Mouse (Mus musculus): ENCODE results near the gene Opn3. TPM values are rescaled to one million over a fixed set of nuclear protein-coding genes. Genes with fewer than 3 reads are reported as not detected.

Opn3 gene
- total RNA-seq (2014; rRNA removed; ENCODE audit: low replicate concordance) = 19.4 and 22.0 TPM in 2 replicates
- polyA plus RNA-seq (2015; fragmentation: Nextera tagmentation; extraction: Ambion mirVana) = 6.7 and 7.6 TPM in 2 replicates

GRCm38 (mm10) chr1:175692246-175692996 is at the start of gene Opn3, which contains the start of gene Chml:
Gene Opn3, minus strand, starts transcription at chr1:175692776.
Gene Chml, minus strand, starts transcription at chr1:175692901.
- H3K4me2 ChIP-seq (ENCODE audit: low read depth, low read length) = peak within 1 kb of the TSS; percentile 98
- peak within 1 kb of the TSS; percentile 91 for H3K4me3 ChIP-seq (ENCODE audit: low read depth, low read length)
- H3K9ac ChIP-seq (replicated peaks; ENCODE audit: low read depth, low read length) = peak within 1 kb of the TSS; percentile 87
- peak; percentile 97 for ATAC-seq (ENCODE audit: insufficient read depth, low read depth)
- H3K27me3 ChIP-seq (ENCODE audit: control insufficient read depth, insufficient read depth, low read length) = no peaks in the 10 kb centered on the region
- DNase-seq (ENCODE audit: low spot score) = peak; percentile 99
- WGBS = under 1% methylated on average over 38 of the region's 73 CpGs
- no peaks in the 10 kb centered on the region for H3K9me3 ChIP-seq (replicated peaks; ENCODE audit: control insufficient read depth, low read length)
- peaks cover 8% of the 10 kb centered on the region for H3K36me3 ChIP-seq (replicated peaks; ENCODE audit: control insufficient read depth, insufficient read depth, low read length)
- TF ChIP-seq CTCF (IDR thresholded peaks at IDR 0.05; ENCODE audit: low read depth) (no peak), EP300 (IDR thresholded peaks at IDR 0.05; ENCODE audit: low read depth) (no peak; the same call in 1 of the 2 replicates)
- H3K4me1 ChIP-seq (ENCODE audit: control insufficient read depth, insufficient read depth) = peaks cover 31% of the 10 kb centered on the region
- H3K27ac ChIP-seq (ENCODE audit: low read depth) = peak within 1 kb of the TSS; percentile 93

DNA sequence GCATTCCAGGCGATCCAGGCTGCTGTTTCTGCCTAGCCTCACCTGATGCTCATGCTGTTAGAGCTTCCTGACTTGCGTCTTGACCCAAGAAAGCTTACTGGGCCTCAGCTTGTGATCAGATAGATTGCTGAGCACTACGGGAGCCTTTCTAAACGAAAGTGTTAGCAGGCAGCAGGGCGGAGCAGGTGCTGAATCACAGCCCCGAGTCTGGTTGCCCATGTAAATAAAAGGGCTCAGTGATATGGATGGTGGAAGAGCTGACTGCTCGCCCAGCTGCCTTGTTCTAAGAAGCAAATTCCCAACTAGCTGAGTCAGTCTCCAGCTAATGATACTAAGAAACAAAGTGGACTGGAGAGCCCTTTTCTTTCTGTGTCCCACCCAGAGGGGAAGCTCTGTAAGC is 33.2 kb upstream of the Opn3 start:
- Histone ChIP-seq H3K4me3 (ENCODE audit: low read depth, low read length) (no peak overlapping the region), H3K9me3 (replicated peaks; ENCODE audit: control insufficient read depth, low read length) (no peaks in the 10 kb centered on the region), H3K36me3 (replicated peaks; ENCODE audit: control insufficient read depth, insufficient read depth, low read length) (no peaks in the 10 kb centered on the region), H3K27me3 (ENCODE audit: control insufficient read depth, insufficient read depth, low read length) (no peaks in the 10 kb centered on the region), H3K4me2 (ENCODE audit: low read depth, low read length) (no peak overlapping the region), H3K27ac (ENCODE audit: low read depth) (no peak overlapping the region), H3K4me1 (ENCODE audit: control insufficient read depth, insufficient read depth) (no peaks in the 10 kb centered on the region), H3K9ac (replicated peaks; ENCODE audit: low read depth, low read length) (no peak overlapping the region)
- TF ChIP-seq CTCF (IDR thresholded peaks at IDR 0.05; ENCODE audit: low read depth) = no peak
- no peak for TF ChIP-seq EP300 (IDR thresholded peaks at IDR 0.05; ENCODE audit: low read depth)
- DNase-seq (ENCODE audit: low spot score) = no peak
- no peak for ATAC-seq (ENCODE audit: insufficient read depth, low read depth)
- WGBS = 17% methylated on average over 7 of the region's 7 CpGs

GRCm38 (mm10) chr1:175716832-175717231 is 24.3 kb upstream of the Opn3 start:
- Histone ChIP-seq H3K9me3 (replicated peaks; ENCODE audit: control insufficient read depth, low read length) (no peaks in the 10 kb centered on the region), H3K36me3 (replicated peaks; ENCODE audit: control insufficient read depth, insufficient read depth, low read length) (no peaks in the 10 kb centered on the region), H3K4me3 (ENCODE audit: low read depth, low read length) (no peak overlapping the region), H3K9ac (replicated peaks; ENCODE audit: low read depth, low read length) (no peak overlapping the region), H3K4me2 (ENCODE audit: low read depth, low read length) (no peak overlapping the region), H3K4me1 (ENCODE audit: control insufficient read depth, insufficient read depth) (no peaks in the 10 kb centered on the region), H3K27ac (ENCODE audit: low read depth) (no peak overlapping the region), H3K27me3 (ENCODE audit: control insufficient read depth, insufficient read depth, low read length) (no peaks in the 10 kb centered on the region)
- ATAC-seq (ENCODE audit: insufficient read depth, low read depth) = no peak
- no peak for TF ChIP-seq EP300 (IDR thresholded peaks at IDR 0.05; ENCODE audit: low read depth)
- TF ChIP-seq CTCF (IDR thresholded peaks at IDR 0.05; ENCODE audit: low read depth) = no peak
- DNase-seq (ENCODE audit: low spot score) = no peak
- WGBS = 79% methylated on average over 9 of the region's 9 CpGs

DNA sequence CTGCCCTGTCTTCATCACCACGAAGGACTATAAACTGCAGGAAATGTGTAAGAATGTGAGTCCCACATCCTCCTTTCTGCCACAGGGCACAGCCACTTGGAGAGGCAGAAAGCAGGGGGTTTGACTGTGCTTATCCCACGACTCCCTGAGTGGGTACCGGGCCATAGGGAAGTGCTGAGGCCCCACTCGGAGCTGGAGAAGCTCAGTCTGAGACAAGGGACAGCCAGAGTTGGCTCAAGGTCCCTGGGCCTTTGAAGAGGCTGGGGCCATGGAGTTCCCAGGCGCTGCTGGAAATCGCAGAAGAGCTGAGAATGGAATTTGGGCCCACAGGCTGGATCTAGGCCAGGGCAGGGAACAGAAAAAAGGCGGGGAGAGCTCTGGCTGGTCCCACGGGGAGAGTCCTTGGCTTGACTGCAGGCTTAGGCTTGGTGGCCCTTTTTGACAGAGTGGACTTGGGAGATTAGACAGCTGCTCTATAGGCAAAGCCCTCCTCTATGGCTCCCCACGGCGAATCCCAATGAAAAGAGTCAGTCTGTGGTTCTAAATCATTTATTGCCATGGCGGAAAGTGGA is 19.8 kb upstream of the Opn3 start:
- ATAC-seq (ENCODE audit: insufficient read depth, low read depth) (peak; percentile 44), DNase-seq (ENCODE audit: low spot score) (no peak)
- Histone ChIP-seq H3K9me3 (replicated peaks; ENCODE audit: control insufficient read depth, low read length) (no peaks in the 10 kb centered on the region), H3K9ac (replicated peaks; ENCODE audit: low read depth, low read length) (no peak overlapping the region), H3K4me3 (ENCODE audit: low read depth, low read length) (no peak overlapping the region), H3K27me3 (ENCODE audit: control insufficient read depth, insufficient read depth, low read length) (no peaks in the 10 kb centered on the region), H3K27ac (ENCODE audit: low read depth) (no peak overlapping the region), H3K36me3 (replicated peaks; ENCODE audit: control insufficient read depth, insufficient read depth, low read length) (no peaks in the 10 kb centered on the region), H3K4me1 (ENCODE audit: control insufficient read depth, insufficient read depth) (no peaks in the 10 kb centered on the region), H3K4me2 (ENCODE audit: low read depth, low read length) (no peak overlapping the region)
- WGBS = 51% methylated on average over 11 of the region's 11 CpGs
- TF ChIP-seq EP300 (IDR thresholded peaks at IDR 0.05; ENCODE audit: low read depth) = no peak
- no peak for TF ChIP-seq CTCF (IDR thresholded peaks at IDR 0.05; ENCODE audit: low read depth)

DNA sequence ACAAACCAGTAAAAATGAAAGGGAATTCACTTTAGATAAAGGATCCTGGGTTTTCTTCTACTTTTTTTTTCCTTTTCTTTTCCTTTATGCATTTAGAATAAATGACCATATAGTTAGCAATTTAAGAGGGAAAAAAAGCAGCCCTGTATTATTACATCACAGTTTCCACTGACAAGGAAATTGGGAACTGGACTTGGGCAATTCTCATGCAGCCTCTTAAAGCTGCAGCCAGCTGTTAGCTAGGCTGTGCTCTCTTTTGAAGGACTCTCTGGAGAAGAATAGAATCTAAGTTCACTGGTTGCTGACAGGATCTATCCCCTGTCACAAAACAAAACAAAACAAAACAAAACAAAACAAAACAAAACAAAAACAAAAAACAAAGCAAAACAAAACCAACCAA is 15.4 kb upstream of the Opn3 start:
- ATAC-seq (ENCODE audit: insufficient read depth, low read depth) (no peak), DNase-seq (ENCODE audit: low spot score) (no peak)
- H3K36me3 ChIP-seq (replicated peaks; ENCODE audit: control insufficient read depth, insufficient read depth, low read length) = no peaks in the 10 kb centered on the region
- H3K9me3 ChIP-seq (replicated peaks; ENCODE audit: control insufficient read depth, low read length) = no peaks in the 10 kb centered on the region
- H3K4me2 ChIP-seq (ENCODE audit: low read depth, low read length) = no peak overlapping the region
- H3K9ac ChIP-seq (replicated peaks; ENCODE audit: low read depth, low read length) = no peak overlapping the region
- no peak overlapping the region for H3K27ac ChIP-seq (ENCODE audit: low read depth)
- H3K27me3 ChIP-seq (ENCODE audit: control insufficient read depth, insufficient read depth, low read length) = no peaks in the 10 kb centered on the region
- no peaks in the 10 kb centered on the region for H3K4me1 ChIP-seq (ENCODE audit: control insufficient read depth, insufficient read depth)
- TF ChIP-seq EP300 (IDR thresholded peaks at IDR 0.05; ENCODE audit: low read depth) (no peak), CTCF (IDR thresholded peaks at IDR 0.05; ENCODE audit: low read depth) (no peak)
- no peak overlapping the region for H3K4me3 ChIP-seq (ENCODE audit: low read depth, low read length)
